Mouse (Mus musculus) hindbrain, embryonic 16.5 days (tissue): ENCODE measurements around the gene Fgfbp3. TPM values are rescaled to one million over a fixed set of nuclear protein-coding genes. Genes with fewer than 3 reads are reported as not detected.

Experiments used
- ATAC-seq: fragments of 200-750 bp; cut with Nextera tagmentation; 2 replicates; pipeline ENCODE4 v1.8.0; 2017; ENCODE audit warnings: moderate TSS enrichment, moderate library complexity
- H3K27ac ChIP-seq: fragments of 300-500 bp; sonication (generic); 2 replicates; pipeline ENCODE4 v1.5.1; 2014; ENCODE audit warnings: low read depth, mild to moderate bottlenecking, control low read depth, low read length, moderate library complexity
- H3K27me3 ChIP-seq: fragments of 300-500 bp; sonication (generic); replicated peaks from 2 replicates; pipeline ENCODE4 v1.6.1; 2014; ENCODE audit warnings: low read length; ENCODE audit not compliant: control insufficient read depth, insufficient read depth
- H3K36me3 ChIP-seq: fragments of 300-500 bp; sonication (generic); 2 replicates; pipeline ENCODE4 v1.6.1; 2014; ENCODE audit warnings: mild to moderate bottlenecking, low read length, moderate library complexity, mixed read lengths; ENCODE audit not compliant: control insufficient read depth, insufficient read depth
- H3K4me1 ChIP-seq: fragments of 300-500 bp; sonication (generic); 2 replicates; pipeline ENCODE4 v1.6.1; 2014; ENCODE audit warnings: low read depth, low read length; ENCODE audit not compliant: control insufficient read depth, insufficient read depth
- H3K4me2 ChIP-seq: fragments of 300-500 bp; sonication (generic); 2 replicates; pipeline ENCODE4 v1.6.1; 2014; ENCODE audit warnings: mild to moderate bottlenecking, low read length, control low read depth, moderate library complexity
- H3K4me3 ChIP-seq: fragments of 300-500 bp; sonication (generic); 2 replicates; pipeline ENCODE4 v1.5.1; 2014; ENCODE audit warnings: mild to moderate bottlenecking, low read length, control low read depth, moderate library complexity
- H3K9ac ChIP-seq: fragments of 300-500 bp; sonication (generic); 2 replicates; pipeline ENCODE4 v1.6.1; 2014; ENCODE audit warnings: low read depth, mild to moderate bottlenecking, control low read depth, low read length, moderate library complexity
- H3K9me3 ChIP-seq: fragments of 300-500 bp; sonication (generic); 2 replicates; pipeline ENCODE4 v1.6.1; 2014; ENCODE audit warnings: mild to moderate bottlenecking, low read length, moderate library complexity; ENCODE audit not compliant: control insufficient read depth
- WGBS: fragments of 180-500 bp; shearing (Covaris S2); extraction: QIAGEN DNeasy Blood & Tissue Kit; methylation state at CpG from one replicate; pipeline ENCODE4 v1.1.7; 2014; 5-methylcytosine and 5-hydroxymethylcytosine counted together
- polyA plus RNA-seq: library from polyadenylated mRNA; unstranded; fragments of >200 nt; fragmentation: Nextera tagmentation; extraction: Ambion mirVana; gene quantifications from 2 replicates; pipeline ENCODE4 v1.2.1, GENCODE M21; 2015

The Fgfbp3 gene
- polyA plus RNA-seq, 1 experiment from 2014 or later, result 28.2 TPM

DNA sequence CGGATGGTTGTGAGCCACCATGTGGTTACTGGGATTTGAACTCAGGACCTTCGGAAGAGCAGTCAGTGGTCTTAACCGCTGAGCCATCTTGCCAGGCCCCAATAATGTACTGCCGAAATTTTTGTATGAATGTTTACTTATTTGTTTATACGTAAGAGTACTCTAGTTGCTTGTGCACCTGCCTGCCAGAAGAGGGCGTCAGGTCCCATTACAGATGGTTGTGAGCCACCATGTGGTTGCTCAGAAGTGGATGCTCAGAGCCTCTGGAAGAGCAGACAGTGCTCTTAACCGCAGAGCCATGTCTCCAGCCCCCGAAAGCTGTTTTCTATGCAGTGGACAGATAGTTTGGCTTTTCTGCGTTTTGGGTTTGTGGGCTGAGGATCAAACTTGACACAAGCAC is 21.6 kb downstream of the Fgfbp3 start:
- 43% methylated on average over 9 of the region's 9 CpGs for WGBS
- Histone ChIP-seq H3K27me3 (no peaks in the 10 kb centered on the region), H3K4me2 (no peak overlapping the region), H3K9ac (no peak overlapping the region), H3K4me1 (peaks cover 8% of the 10 kb centered on the region), H3K4me3 (no peak overlapping the region), H3K27ac (no peak overlapping the region), H3K9me3 (no peaks in the 10 kb centered on the region), H3K36me3 (peaks cover 12% of the 10 kb centered on the region)
- no peak for ATAC-seq

DNA sequence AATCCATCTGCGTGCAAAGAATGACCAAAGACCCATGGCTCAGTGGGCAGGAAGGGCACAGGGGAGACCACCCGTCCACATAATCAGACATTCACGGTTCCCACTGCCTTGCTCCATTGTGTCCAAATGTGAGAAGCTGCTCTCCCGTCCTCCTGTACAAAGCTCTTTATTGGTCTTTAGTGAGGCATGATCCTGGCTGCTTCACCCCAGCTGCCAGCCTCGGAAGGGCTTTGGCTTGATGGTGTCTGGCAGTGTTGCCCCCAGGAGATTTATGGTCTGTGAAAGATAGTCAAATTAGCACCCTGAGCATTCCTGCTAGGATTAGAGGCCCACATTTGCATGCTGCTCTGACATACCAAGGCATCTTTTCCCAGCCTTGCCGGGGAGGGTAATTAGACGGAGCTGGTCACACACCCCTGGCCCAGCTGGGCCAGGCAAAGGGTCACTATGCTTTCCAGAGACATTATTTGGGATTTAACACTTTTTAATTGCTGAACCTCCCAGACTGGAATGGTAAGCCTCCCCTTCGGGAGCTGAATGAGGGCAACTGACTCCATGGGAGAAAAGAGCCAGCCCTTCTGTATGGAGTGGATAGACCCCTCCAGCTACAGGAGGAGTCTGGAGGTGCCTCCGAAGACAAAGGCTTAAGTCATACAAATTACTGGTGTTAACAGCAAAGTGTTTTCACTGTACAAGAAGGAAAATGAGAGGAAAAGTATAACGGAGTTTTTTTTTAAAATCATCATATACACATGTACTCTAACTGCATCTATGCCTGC is 22.4 kb downstream of the Fgfbp3 start:
- Histone ChIP-seq H3K9ac (peak overlapping the region; percentile 22; the same call in 1 of the 2 replicates), H3K9me3 (no peaks in the 10 kb centered on the region), H3K4me3 (no peak overlapping the region), H3K27ac (peak overlapping the region; percentile 66), H3K27me3 (no peaks in the 10 kb centered on the region), H3K4me2 (no peak overlapping the region), H3K4me1 (peaks cover 8% of the 10 kb centered on the region), H3K36me3 (peaks cover 17% of the 10 kb centered on the region)
- 9% methylated on average over 10 of the region's 10 CpGs for WGBS
- ATAC-seq, result peak; percentile 87

- Histone ChIP-seq H3K9me3 (no peaks in the 10 kb centered on the region), H3K9ac (no peak overlapping the region), H3K4me3 (no peak overlapping the region), H3K4me2 (no peak overlapping the region), H3K4me1 (peaks cover 2% of the 10 kb centered on the region), H3K27ac (no peak overlapping the region), H3K36me3 (peaks cover 44% of the 10 kb centered on the region), H3K27me3 (no peaks in the 10 kb centered on the region)
- 97% methylated on average over 3 of the region's 3 CpGs for WGBS
- ATAC-seq, result no peak
These were observed 27.7 kb downstream of the Fgfbp3 start for GRCm38 (mm10) chr19:36891746-36892145.

GRCm38 (mm10) chr19:36887706-36888105 is 31.7 kb downstream of the Fgfbp3 start:
- Histone ChIP-seq H3K4me2 (no peak overlapping the region), H3K27me3 (no peaks in the 10 kb centered on the region), H3K4me3 (no peak overlapping the region), H3K36me3 (peaks cover 61% of the 10 kb centered on the region), H3K9ac (no peak overlapping the region), H3K4me1 (no peaks in the 10 kb centered on the region), H3K9me3 (no peaks in the 10 kb centered on the region), H3K27ac (no peak overlapping the region)
- 26% methylated on average over 3 of the region's 3 CpGs for WGBS
- no peak for ATAC-seq

GRCm38 (mm10) chr19:36886316-36886715 is 33.1 kb downstream of the Fgfbp3 start:
- Histone ChIP-seq H3K27ac (no peak overlapping the region), H3K4me2 (no peak overlapping the region), H3K27me3 (no peaks in the 10 kb centered on the region), H3K9me3 (no peaks in the 10 kb centered on the region), H3K4me1 (no peaks in the 10 kb centered on the region), H3K36me3 (peaks cover 59% of the 10 kb centered on the region), H3K9ac (no peak overlapping the region), H3K4me3 (no peak overlapping the region)
- no peak for ATAC-seq
- 68% methylated on average over 2 of the region's 2 CpGs for WGBS

DNA sequence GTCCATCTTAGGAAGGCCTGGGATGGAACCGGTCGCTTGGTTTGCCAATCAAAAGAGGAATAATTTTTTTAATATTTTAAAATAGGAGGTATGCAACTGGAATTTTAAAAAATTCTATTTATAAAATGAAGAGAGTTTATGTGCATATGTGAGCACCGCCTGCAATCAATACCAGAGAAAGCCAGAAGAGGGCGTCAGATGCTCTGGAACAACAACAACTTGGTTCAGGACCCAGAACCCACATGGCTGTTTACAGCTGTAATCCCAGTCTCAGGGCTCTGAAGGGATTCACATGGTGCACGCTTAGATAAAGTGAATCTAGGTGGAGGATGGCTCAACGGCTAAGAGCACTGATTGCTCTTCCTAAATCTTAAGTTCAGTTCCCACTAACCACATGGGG is 36.3 kb downstream of the Fgfbp3 start:
- peaks cover 59% of the 10 kb centered on the region for H3K36me3 ChIP-seq
- no peaks in the 10 kb centered on the region for H3K9me3 ChIP-seq
- H3K9ac ChIP-seq, result no peak overlapping the region
- no peaks in the 10 kb centered on the region for H3K4me1 ChIP-seq
- no peak overlapping the region for H3K27ac ChIP-seq
- H3K27me3 ChIP-seq, result no peaks in the 10 kb centered on the region
- 80% methylated on average over 6 of the region's 6 CpGs for WGBS
- ATAC-seq, result no peak
- H3K4me2 ChIP-seq, result no peak overlapping the region
- no peak overlapping the region for H3K4me3 ChIP-seq

- no peak overlapping the region for H3K4me3 ChIP-seq
- H3K9ac ChIP-seq, result no peak overlapping the region
- H3K9me3 ChIP-seq, result no peaks in the 10 kb centered on the region
- ATAC-seq, result 0 out of 2 replicates have a peak, but pooled peaks have one; percentile 20
- peaks cover 55% of the 10 kb centered on the region for H3K36me3 ChIP-seq
- WGBS, result 80% methylated on average over 11 of the region's 11 CpGs
- no peaks in the 10 kb centered on the region for H3K27me3 ChIP-seq
- H3K4me2 ChIP-seq, result no peak overlapping the region
- H3K27ac ChIP-seq, result no peak overlapping the region
- no peaks in the 10 kb centered on the region for H3K4me1 ChIP-seq
These were observed 40.5 kb downstream of the Fgfbp3 start for GRCm38 (mm10) chr19:36878743-36879495.

DNA sequence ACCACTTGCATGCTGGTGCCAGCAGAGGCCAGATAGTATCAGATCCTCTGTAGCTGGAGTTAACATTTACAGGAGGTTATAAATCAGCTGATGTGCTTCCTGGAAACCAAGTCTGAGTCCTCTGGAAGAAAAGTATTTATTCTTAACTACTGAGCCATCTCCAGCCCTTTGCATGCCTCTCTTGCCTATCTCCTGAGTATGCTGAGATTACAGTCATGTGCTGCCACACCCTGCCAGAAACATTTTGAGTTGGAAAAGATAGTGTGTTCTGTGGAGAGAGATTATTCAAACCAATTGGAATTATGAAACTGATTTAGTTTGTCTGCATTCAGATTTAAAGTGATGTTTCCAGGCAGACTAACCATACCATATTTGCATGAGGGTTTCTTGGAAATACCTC is 42.1 kb downstream of the Fgfbp3 start:
- Histone ChIP-seq H3K4me3 (no peak overlapping the region), H3K36me3 (peaks cover 51% of the 10 kb centered on the region), H3K27me3 (no peaks in the 10 kb centered on the region), H3K9me3 (no peaks in the 10 kb centered on the region), H3K4me1 (no peaks in the 10 kb centered on the region), H3K9ac (no peak overlapping the region), H3K27ac (no peak overlapping the region), H3K4me2 (no peak overlapping the region)
- no peak for ATAC-seq

DNA sequence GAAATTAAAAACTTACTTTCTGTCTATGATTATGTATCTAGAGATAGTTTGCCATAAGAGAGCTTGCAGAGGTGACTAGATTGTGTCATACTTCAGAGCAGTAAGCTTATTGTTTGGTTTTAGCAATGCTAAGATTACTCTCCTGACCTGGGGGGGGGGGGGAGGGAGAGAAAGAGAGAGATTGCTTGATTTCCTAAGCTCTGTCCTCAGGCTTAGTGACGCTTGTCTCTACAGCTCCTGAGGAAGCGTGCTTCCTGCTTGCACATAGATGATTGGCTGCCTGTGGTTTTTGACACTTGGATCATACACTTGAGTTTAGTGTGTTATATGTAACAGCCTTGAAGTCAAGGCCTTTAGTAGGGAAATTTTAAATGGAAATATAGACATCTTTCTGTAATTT is 44.8 kb downstream of the Fgfbp3 start:
- H3K4me3 ChIP-seq, result no peak overlapping the region
- no peaks in the 10 kb centered on the region for H3K4me1 ChIP-seq
- H3K36me3 ChIP-seq, result peaks cover 40% of the 10 kb centered on the region
- no peaks in the 10 kb centered on the region for H3K27me3 ChIP-seq
- H3K9ac ChIP-seq, result no peak overlapping the region
- H3K4me2 ChIP-seq, result no peak overlapping the region
- no peak overlapping the region for H3K27ac ChIP-seq
- no peaks in the 10 kb centered on the region for H3K9me3 ChIP-seq
- ATAC-seq, result no peak
- WGBS, result 88% methylated on average over 2 of the region's 2 CpGs
